Mouse (Mus musculus) heart, embryonic 10.5 days (tissue): ENCODE data around the gene Wdr53. TPM values are rescaled to one million over a fixed set of nuclear protein-coding genes. Genes with fewer than 3 reads are reported as not detected.

Experiments
- DNase-seq: peaks from one replicate; pipeline ENCODE4 v3.0.0-alpha.2; 2017; ENCODE audit warnings: low spot score
- H3K27ac ChIP-seq: fragments of 300-500 bp; sonication (generic); 2 replicates; pipeline ENCODE4 v1.5.1; 2016; ENCODE audit warnings: mild to moderate bottlenecking
- H3K27me3 ChIP-seq: fragments of 300-500 bp; sonication (generic); 2 replicates; pipeline ENCODE4 v1.6.1; 2016; ENCODE audit warnings: mild to moderate bottlenecking; ENCODE audit not compliant: poor library complexity, insufficient read depth, severe bottlenecking
- H3K36me3 ChIP-seq: fragments of 300-500 bp; sonication (generic); 2 replicates; pipeline ENCODE4 v1.6.1; 2016; ENCODE audit warnings: mild to moderate bottlenecking, moderate library complexity
- H3K4me1 ChIP-seq: fragments of 300-500 bp; sonication (generic); 2 replicates; pipeline ENCODE4 v1.6.1; 2016; ENCODE audit warnings: mild to moderate bottlenecking
- H3K4me3 ChIP-seq: fragments of 300-500 bp; sonication (generic); 2 replicates; pipeline ENCODE4 v1.5.1; 2016; ENCODE audit warnings: mild to moderate bottlenecking, moderate library complexity
- H3K9me3 ChIP-seq: fragments of 300-500 bp; sonication (generic); 2 replicates; pipeline ENCODE4 v1.6.1; 2016; ENCODE audit warnings: mild to moderate bottlenecking, moderate library complexity
- WGBS: fragments of 180-500 bp; shearing (Covaris S2); methylation state at CpG from one replicate; pipeline ENCODE4 v1.1.7; 2016; 5-methylcytosine and 5-hydroxymethylcytosine counted together
- microRNA counts: library from miRNA; unstranded; fragments of <30 nt; microRNA quantifications from one replicate; lab custom pipeline; 2017
- microRNA-seq: library from miRNA; unstranded; fragments of <30 nt; microRNA quantifications from one replicate; pipeline ENCODE4, GENCODE M21; 2017
- polyA plus RNA-seq: library from polyadenylated mRNA; unstranded; fragments of >200 nt; fragmentation: Nextera tagmentation; extraction: Ambion mirVana; gene quantifications from 2 replicates; pipeline ENCODE4 v1.2.1, GENCODE M21; 2016

The Wdr53 gene
- polyA plus RNA-seq, 1 experiment from 2014 or later: 14.8 TPM

- Histone ChIP-seq H3K27me3 (no peaks in the 10 kb centered on the region), H3K36me3 (peaks cover 31% of the 10 kb centered on the region), H3K4me1 (no peaks in the 10 kb centered on the region), H3K27ac (no peak overlapping the region), H3K4me3 (no peak overlapping the region), H3K9me3 (no peaks in the 10 kb centered on the region)
- no peak for DNase-seq
- whole genome bisulfite sequencing: 52% methylated on average over 1 of the region's 1 CpGs
Measured at GRCm38 (mm10) chr16:32303046-32303445, 56.0 kb downstream of the Wdr53 start.

- Histone ChIP-seq H3K4me3 (no peak overlapping the region), H3K36me3 (peaks cover 22% of the 10 kb centered on the region), H3K4me1 (no peaks in the 10 kb centered on the region), H3K27ac (no peak overlapping the region), H3K9me3 (no peaks in the 10 kb centered on the region), H3K27me3 (no peaks in the 10 kb centered on the region)
- no peak for DNase-seq
- 81% methylated on average over 7 of the region's 7 CpGs for WGBS
Measured at GRCm38 (mm10) chr16:32303886-32304285, 56.9 kb downstream of the Wdr53 start.

MicroRNAs within 50 kb of the gene (microRNA counts, 519-probe panel; counts per million panel counts)
- microRNA mmu-miR-1946a (lab: Ali Mortazavi, UCI): not detected

Small RNAs within 50 kb of the gene (microRNA-seq; reads per million reads assigned to microRNA genes)
- not detected for gene Mir1946a

Other genes starting within 250 kb of the Wdr53 start
- gene Senp5, start 243.9 kb upstream of the Wdr53 start, polyA plus RNA-seq: 16.9 and 17.6 TPM in 2 replicates
- gene Pak2, start 167.9 kb upstream of the Wdr53 start, polyA plus RNA-seq: 32.5 and 32.8 TPM in 2 replicates
- 87.2 and 102 TPM in 2 replicates for gene Pigx, start 147.5 kb upstream of the Wdr53 start, polyA plus RNA-seq
- 25.5 and 25.9 TPM in 2 replicates for gene Cep19, start 147.4 kb upstream of the Wdr53 start, polyA plus RNA-seq
- gene Nrros, start 81.6 kb upstream of the Wdr53 start, polyA plus RNA-seq: 5.6 and 10.5 TPM in 2 replicates
- 0.63 TPM in 1 of 2 replicates, not detected in the other for gene Bex6, start 67.4 kb upstream of the Wdr53 start, polyA plus RNA-seq
- 8.6 and 11.1 TPM in 2 replicates for gene Fbxo45, start 69 bp upstream of the Wdr53 start, polyA plus RNA-seq
- 0.14 TPM in 1 of 2 replicates, not detected in the other for gene Smco1, start 24.2 kb downstream of the Wdr53 start, polyA plus RNA-seq
- 22.0 and 24.4 TPM in 2 replicates for gene Rnf168, start 30.2 kb downstream of the Wdr53 start, polyA plus RNA-seq
- 21.1 and 22.3 TPM in 2 replicates for gene Ubxn7, start 85.0 kb downstream of the Wdr53 start, polyA plus RNA-seq
- gene Tm4sf19, start 153.3 kb downstream of the Wdr53 start, polyA plus RNA-seq: not detected in 2 replicates
- 28.9 and 29.5 TPM in 2 replicates for gene Tctex1d2, start 172.5 kb downstream of the Wdr53 start, polyA plus RNA-seq
- 36.6 and 43.9 TPM in 2 replicates for gene Pcyt1a, start 183.7 kb downstream of the Wdr53 start, polyA plus RNA-seq
- gene Slc51a, start 240.7 kb downstream of the Wdr53 start, polyA plus RNA-seq: 4.2 and 5.1 TPM in 2 replicates
- not detected in 2 replicates for gene Zdhhc19, start 249.0 kb downstream of the Wdr53 start, polyA plus RNA-seq